Mouse (Mus musculus): ENCODE results near the gene Cstb.

The Cstb gene

DNA sequence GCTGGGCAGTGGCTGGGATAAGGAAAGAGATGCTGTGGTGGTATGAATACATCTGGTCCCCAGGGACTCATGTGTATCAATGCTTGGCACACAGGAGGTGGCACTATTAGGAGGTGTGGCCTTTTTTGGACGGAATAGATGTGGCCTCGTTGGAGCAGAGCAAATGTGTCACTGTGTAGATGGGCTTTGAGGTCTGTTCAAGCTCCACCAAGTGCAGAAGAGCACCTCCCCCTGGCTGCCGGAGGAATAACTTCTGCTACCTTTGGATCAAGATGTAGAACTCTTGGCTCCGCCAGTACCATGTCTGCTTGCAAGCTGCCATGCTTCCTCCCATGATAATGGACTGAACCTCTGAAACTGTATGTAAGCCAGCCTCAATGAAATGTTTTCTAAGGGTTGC lies 36.3 kb downstream of the Cstb start:
- in situ Hi-C loops (cut with MboI, MseI): no loop called here

GRCm38 (mm10) chr10:78462945-78463768 lies 37.7 kb downstream of the Cstb start:
- in situ Hi-C loops (cut with MboI, MseI): no loop called here

- in situ Hi-C loops (cut with MboI, MseI): no loop called here
These were observed 38.3 kb downstream of the Cstb start for GRCm38 (mm10) chr10:78463769-78464167.

DNA sequence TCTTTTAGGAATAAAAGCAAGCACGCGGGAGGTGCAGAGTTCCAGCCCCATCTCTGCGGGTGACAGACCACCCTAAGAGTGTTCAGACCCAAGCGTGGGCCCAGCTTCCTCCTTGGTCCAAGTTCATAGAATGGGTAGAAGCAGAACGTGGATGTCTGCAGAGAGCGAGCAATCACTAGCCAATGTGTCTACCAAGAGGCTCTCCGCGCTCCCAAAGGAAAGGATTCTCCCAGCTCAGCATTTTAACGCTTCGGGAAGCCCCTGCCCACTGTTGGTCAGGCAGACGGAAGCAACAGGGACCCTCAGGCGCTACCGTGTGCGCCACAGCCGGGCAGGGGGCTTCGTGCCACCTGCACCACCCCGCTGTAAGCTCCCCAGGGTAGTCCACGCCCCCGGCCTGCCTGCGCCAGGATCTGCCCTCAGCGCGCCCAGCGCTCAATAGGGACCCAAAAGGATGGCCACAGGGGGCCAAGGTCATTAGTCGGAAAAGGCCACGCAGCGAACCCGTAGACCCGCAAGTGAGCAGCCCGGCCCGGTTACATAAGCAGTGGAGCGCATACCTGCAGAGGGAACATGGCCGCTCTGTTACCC lies 38.8 kb downstream of the Cstb start:
- in situ Hi-C loops (cut with MboI, MseI): no loop called here

DNA sequence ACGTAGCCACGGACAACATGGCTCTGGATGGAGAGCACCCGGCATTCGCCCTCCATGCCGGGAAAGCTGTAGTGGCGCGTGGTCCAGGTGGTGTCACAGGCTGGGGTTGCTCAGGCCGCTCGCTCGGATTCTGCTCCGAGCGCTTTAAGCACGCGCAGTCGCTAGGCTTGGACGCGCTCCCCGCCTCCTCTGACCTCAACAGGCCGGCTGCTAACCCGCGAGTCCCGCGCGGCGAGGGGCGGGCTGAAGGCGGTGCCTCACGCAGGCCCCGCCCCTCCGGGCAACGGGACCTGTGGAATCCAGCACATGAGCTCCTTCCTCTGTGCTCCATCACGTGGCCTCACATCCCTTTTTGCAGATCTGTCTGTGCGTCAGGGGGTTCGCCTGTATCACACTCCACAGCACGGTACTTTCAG lies 39.3 kb downstream of the Cstb start, which contains the start of gene Pdxk:
Gene Pdxk, minus strand, starts transcription at position 184 of the 416 bp plus-strand sequence.
- in situ Hi-C loops (cut with MboI, MseI): no loop called here

DNA sequence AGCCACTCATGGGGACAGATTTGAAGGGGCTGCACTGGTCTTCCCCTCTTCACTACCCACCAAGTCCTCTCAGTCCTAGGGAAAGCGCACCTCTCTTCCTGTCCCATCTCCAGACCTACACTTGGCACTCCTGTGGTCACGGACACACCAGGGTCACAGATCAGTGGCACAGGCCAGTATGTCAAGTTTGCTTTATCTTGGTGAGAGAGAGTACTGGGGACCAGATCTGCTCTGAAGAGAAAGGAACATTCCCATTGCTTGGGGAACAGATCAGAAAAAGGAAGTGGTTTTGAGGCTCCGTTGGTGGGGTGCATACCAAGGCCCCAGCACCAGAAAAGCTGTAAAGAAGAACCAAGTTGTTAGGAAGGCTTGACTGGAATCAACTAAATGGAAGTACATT lies 40.0 kb downstream of the Cstb start:
- in situ Hi-C loops (cut with MboI, MseI): no loop called here

DNA sequence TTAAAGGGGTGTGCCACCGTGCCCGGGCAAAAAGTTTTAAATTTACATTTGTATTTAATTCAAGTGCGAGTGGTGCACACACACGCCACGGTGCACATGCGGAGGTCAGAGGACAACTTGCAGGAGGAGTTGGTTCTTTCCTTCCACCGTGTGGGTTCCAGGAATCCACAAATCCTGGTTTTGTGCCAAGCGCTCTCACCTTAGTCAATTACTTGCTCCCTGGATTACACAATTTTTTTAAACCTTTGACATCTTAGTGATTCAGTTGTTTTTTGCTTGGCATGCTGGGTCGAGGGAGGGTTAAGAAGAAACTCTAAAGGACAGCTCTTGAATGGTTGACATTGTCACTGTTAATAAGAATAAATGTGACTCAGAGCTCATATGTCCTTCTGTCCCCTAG lies 41.2 kb downstream of the Cstb start:
- in situ Hi-C loops (cut with MboI, MseI): no loop called here

- in situ Hi-C loops (cut with MboI, MseI): no loop called here
These were observed 42.4 kb downstream of the Cstb start for GRCm38 (mm10) chr10:78467761-78468310.

DNA sequence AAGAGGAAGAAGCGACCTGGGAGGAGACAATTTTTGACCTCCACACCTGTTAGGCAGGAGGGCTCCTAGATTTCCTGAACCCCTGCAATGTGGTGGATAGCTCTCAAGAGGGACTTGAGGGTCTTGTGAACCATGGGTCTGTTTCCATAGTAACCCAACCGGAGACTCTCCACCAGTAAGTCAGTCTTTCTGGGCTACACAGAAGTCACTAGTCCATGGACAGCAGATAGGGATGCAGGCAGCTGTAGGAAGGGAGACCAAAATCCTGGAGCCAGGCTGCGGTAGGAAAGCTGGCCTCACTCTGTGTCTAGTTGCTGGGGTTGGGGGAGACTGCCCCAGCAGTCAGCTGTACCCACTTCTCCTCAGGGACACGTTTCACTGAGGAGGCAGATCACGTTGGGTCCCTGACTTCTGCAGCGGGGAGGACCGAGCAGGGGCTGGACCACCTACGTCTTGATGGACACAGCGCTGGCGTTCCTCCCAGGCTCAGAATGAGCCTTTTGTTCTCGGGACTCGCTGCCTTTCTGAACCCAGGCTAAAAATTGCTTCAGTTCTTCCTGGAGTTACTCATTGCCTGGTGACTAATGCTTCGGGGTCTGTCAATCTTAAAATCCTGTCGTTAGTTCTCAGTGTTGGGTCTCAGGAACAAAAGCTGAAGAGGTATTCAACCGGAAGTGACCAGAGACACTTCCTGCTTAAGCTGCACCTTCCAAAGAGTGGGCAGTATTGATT lies 45.3 kb downstream of the Cstb start:
- in situ Hi-C loops (cut with MboI, MseI): no loop called here

- in situ Hi-C loops (cut with MboI, MseI): no loop called here
These were observed 46.6 kb downstream of the Cstb start for GRCm38 (mm10) chr10:78472046-78472445.

DNA sequence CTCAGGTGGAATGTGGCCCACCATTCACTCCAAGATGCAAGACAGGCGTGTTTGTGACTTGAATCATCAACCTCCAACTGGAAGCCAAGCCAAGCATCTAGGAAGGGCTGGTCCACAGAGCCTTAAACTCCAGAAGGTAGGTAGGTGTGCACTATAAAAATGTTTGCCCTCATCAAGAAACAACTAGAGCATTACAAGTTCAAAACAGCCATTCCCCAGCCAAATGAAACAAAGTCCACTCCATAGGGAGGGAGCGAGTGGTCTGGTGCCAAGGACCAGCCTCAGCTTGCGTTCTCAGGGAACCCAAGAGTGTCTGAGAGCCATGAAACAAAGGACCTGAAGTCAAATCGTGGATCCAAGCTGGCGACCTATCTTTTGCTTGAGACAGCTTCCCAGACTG lies 48.0 kb downstream of the Cstb start:
- in situ Hi-C loops (cut with MboI, MseI): no loop called here

GRCm38 (mm10) chr10:78474759-78475158 lies 49.3 kb downstream of the Cstb start:
- in situ Hi-C loops (cut with MboI, MseI): no loop called here

- in situ Hi-C loops (cut with MboI, MseI): no loop called here
These were observed 51.4 kb downstream of the Cstb start for GRCm38 (mm10) chr10:78476821-78477220.
